Mouse (Mus musculus) hindbrain, embryonic 12.5 days (tissue): ENCODE measurements around the gene Slc2a12. TPM values are rescaled to one million over a fixed set of nuclear protein-coding genes. Genes with fewer than 3 reads are reported as not detected.
A peak's percentile ranks its signal among the peaks of the same experiment; 100 is the strongest.

Experiments used
- ATAC-seq: fragments of 200-750 bp; cut with Nextera tagmentation; 2 replicates; pipeline ENCODE4 v1.8.0; 2017; ENCODE audit warnings: moderate TSS enrichment; ENCODE audit not compliant: low FRiP score
- H3K27ac ChIP-seq: fragments of 300-500 bp; sonication (generic); 2 replicates; pipeline ENCODE4 v1.5.1; 2016; ENCODE audit warnings: mild to moderate bottlenecking
- H3K27me3 ChIP-seq: fragments of 300-500 bp; sonication (generic); 2 replicates; pipeline ENCODE4 v1.6.1; 2016; ENCODE audit warnings: mild to moderate bottlenecking
- H3K36me3 ChIP-seq: fragments of 300-500 bp; sonication (generic); 2 replicates; pipeline ENCODE4 v1.6.1; 2016; ENCODE audit warnings: mild to moderate bottlenecking
- H3K4me1 ChIP-seq: fragments of 300-500 bp; sonication (generic); 2 replicates; pipeline ENCODE4 v1.6.1; 2016
- H3K4me2 ChIP-seq: fragments of 300-500 bp; sonication (generic); replicated peaks from 2 replicates; pipeline ENCODE4 v1.6.1; 2016; ENCODE audit warnings: mild to moderate bottlenecking
- H3K4me3 ChIP-seq: fragments of 300-500 bp; sonication (generic); 2 replicates; pipeline ENCODE4 v1.5.1; 2016; ENCODE audit warnings: mild to moderate bottlenecking
- H3K9ac ChIP-seq: fragments of 300-500 bp; sonication (generic); 2 replicates; pipeline ENCODE4 v1.6.1; 2016; ENCODE audit warnings: mild to moderate bottlenecking, moderate library complexity
- H3K9me3 ChIP-seq: fragments of 300-500 bp; sonication (generic); replicated peaks from 2 replicates; pipeline ENCODE4 v1.6.1; 2016; ENCODE audit warnings: mild to moderate bottlenecking
- WGBS: fragments of 180-500 bp; shearing (Covaris S2); methylation state at CpG from one replicate; pipeline ENCODE4 v1.1.7; 2016; 5-methylcytosine and 5-hydroxymethylcytosine counted together
- polyA plus RNA-seq: library from polyadenylated mRNA; unstranded; fragments of >200 nt; fragmentation: Nextera tagmentation; extraction: Ambion mirVana; gene quantifications from 2 replicates; pipeline ENCODE4 v1.2.1, GENCODE M21; 2016

The Slc2a12 gene
- polyA plus RNA-seq, 1 experiment from 2014 or later: 3.7 TPM

DNA sequence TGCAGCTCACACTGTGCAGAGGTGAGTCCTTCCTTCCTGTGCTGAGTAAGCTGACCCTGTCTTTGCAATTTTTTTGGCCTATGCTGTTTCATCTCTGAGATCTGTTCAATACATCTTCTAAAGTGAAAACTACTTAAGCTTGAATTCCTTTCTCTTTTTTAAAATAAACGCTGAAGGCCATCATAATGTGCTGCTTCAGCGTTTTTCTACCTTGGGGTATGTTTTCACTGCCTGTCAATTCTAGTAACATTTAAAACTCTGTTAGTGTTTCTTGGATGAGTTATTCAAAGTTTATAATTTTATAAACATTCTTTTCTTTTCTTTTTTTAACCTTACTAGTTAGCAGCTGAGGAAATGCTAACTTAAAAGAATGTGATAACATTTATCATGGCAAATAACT lies 68.1 kb downstream of the Slc2a12 start:
- WGBS: 83% methylated on average over 2 of the region's 2 CpGs

DNA sequence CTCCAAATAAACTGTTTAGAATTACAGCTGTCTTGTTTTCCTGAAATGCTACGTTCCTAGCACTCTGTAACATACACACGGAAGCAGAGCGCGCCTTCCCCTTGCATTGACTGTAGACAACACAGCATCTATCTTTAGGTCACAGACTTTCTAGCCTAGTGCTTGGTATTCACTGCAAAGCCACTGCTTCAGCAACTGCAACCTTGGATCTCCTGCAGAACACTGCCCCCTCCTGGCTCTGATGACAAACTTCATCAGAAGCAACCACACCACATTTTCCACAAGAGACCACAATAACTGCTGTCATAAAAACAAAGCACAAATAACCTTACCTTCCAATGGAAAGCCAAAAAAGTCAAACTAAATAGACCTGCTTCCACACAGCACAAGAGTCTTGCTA lies 69.7 kb downstream of the Slc2a12 start:
- H3K27ac ChIP-seq: no peak overlapping the region
- H3K36me3 ChIP-seq: peaks cover 8% of the 10 kb centered on the region
- H3K4me2 ChIP-seq: no peak overlapping the region
- no peaks in the 10 kb centered on the region for H3K9me3 ChIP-seq
- no peaks in the 10 kb centered on the region for H3K27me3 ChIP-seq
- H3K4me1 ChIP-seq: 0 out of 2 replicates have a peak, but pooled peaks cover 7% of the 10 kb centered on the region
- no peak overlapping the region for H3K9ac ChIP-seq
- ATAC-seq: 0 out of 2 replicates have a peak, but pooled peaks have one; percentile 24
- 73% methylated on average over 4 of the region's 4 CpGs for WGBS
- H3K4me3 ChIP-seq: no peak overlapping the region

More for the DNA sequence above, 68.1 kb downstream of the Slc2a12 start:
- H3K27ac ChIP-seq: no peak overlapping the region
- H3K27me3 ChIP-seq: no peaks in the 10 kb centered on the region
- H3K4me1 ChIP-seq: 0 out of 2 replicates have a peak, but pooled peaks cover 2% of the 10 kb centered on the region
- H3K4me2 ChIP-seq: no peak overlapping the region
- peaks cover 22% of the 10 kb centered on the region for H3K36me3 ChIP-seq
- no peaks in the 10 kb centered on the region for H3K9me3 ChIP-seq
- H3K9ac ChIP-seq: no peak overlapping the region
- no peak for ATAC-seq
- no peak overlapping the region for H3K4me3 ChIP-seq

DNA sequence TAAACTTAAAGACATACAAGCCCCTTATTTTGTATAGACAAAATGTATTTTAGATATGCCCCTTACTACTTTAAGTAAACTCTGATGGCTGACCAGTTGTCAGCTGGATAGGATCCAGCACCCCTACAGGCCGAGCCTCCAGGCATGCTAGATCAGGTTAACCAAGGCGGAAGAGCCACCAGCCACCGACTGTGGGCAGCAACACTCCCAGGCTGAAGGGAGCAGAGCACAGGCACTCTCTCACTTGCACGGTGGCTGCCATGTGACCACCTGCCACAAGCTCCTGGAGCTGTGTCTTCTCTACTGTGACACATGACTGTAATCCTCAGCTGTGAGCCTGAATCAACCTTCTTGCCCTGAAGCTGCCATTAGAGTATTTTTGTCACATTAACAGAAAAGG lies 73.7 kb downstream of the Slc2a12 start:
- Histone ChIP-seq H3K4me1 (0 out of 2 replicates have a peak, but pooled peaks cover 7% of the 10 kb centered on the region), H3K4me2 (no peak overlapping the region), H3K27me3 (no peaks in the 10 kb centered on the region), H3K9ac (no peak overlapping the region), H3K27ac (no peak overlapping the region), H3K4me3 (no peak overlapping the region), H3K36me3 (no peaks in the 10 kb centered on the region), H3K9me3 (no peaks in the 10 kb centered on the region)
- WGBS: 55% methylated on average over 4 of the region's 4 CpGs
- no peak for ATAC-seq

DNA sequence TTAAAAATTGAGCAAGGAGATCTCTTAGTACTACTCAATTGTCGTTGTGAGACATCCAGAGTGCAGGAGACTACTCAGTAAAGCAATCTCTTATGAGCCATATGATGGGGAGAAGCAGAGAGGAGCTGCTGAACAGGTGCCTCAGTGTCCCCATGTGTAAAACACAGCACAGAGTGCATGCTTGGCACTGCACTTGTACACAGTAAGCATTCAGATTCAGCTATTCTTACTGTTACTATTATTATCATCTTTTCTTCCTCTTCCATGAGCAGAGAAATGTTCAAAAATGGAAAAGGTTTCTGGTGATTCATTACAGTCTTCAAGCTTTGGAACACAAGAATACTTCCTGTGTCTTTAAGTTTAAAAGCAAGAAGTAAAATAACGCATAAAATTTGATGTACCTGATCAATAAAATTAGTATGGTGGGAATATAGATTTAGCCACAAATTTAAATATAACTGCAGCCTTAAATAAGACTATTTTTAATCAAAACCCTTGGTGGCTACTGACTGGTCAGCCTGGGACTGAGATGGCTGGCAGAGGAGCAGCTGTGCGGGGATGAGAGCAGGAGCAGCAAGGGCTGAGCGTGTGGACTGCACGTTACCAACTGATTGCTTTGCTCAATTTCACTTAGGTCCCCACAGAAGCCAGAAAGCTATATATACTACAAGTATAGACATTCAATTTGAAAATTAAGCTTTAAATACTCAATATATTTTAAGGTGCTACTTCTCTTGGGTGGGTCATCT lies 76.1 kb downstream of the Slc2a12 start:
- Histone ChIP-seq H3K27ac (no peak overlapping the region), H3K4me1 (0 out of 2 replicates have a peak, but pooled peaks cover 5% of the 10 kb centered on the region), H3K4me3 (no peak overlapping the region), H3K9ac (no peak overlapping the region), H3K27me3 (no peaks in the 10 kb centered on the region), H3K36me3 (no peaks in the 10 kb centered on the region), H3K4me2 (no peak overlapping the region), H3K9me3 (no peaks in the 10 kb centered on the region)
- 92% methylated on average over 5 of the region's 5 CpGs for WGBS
- ATAC-seq: no peak

DNA sequence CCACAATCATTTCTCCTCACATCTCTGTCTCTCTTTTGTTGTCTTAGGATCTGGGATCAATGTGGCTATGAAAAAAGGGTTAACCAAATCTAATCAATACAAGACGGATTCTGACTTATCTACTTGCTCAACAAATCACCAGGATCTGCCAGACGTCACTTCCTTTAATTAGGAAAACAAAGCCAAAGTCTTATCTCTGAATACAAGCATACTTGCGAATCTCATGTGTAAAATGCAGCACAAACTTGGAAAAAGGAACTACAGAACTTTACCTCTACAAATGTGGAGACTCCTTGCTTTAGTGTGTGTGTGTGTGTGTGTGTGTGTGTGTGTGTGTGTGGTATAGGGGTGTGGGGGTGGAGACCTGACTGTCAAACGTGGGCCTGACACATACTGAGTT lies 80.4 kb downstream of the Slc2a12 start:
- Histone ChIP-seq H3K36me3 (no peaks in the 10 kb centered on the region), H3K27me3 (no peaks in the 10 kb centered on the region), H3K9ac (no peak overlapping the region), H3K4me1 (peaks cover 25% of the 10 kb centered on the region), H3K27ac (no peak overlapping the region), H3K4me2 (no peak overlapping the region), H3K9me3 (no peaks in the 10 kb centered on the region), H3K4me3 (no peak overlapping the region)
- whole genome bisulfite sequencing: 73% methylated on average over 4 of the region's 4 CpGs
- ATAC-seq: no peak

DNA sequence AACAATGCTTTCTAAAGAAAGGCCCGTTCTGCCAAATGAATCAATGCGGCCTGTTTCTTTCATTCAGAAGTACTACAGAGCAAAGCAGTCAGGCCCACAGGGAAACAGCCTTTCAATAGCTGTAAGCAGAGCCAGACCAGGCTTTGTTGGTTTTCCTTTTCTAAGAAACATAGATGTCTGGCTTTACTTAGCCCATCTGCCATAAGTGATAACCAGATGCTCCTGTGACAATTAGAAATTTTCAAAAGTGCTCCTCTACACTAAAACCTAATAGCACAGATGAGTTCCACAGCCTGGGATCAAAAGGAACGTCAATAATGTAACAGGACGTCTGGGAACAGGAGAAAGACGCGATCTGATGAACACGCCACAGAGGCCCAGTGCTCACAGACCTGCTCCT lies 81.5 kb downstream of the Slc2a12 start:
- Histone ChIP-seq H3K27ac (0 out of 2 replicates have a peak overlapping the region, but pooled peaks have one; percentile 25), H3K9me3 (no peaks in the 10 kb centered on the region), H3K4me2 (no peak overlapping the region), H3K9ac (no peak overlapping the region), H3K4me1 (peaks cover 26% of the 10 kb centered on the region), H3K36me3 (no peaks in the 10 kb centered on the region), H3K4me3 (no peak overlapping the region), H3K27me3 (no peaks in the 10 kb centered on the region)
- no peak for ATAC-seq
- 67% methylated on average over 7 of the region's 7 CpGs for WGBS

DNA sequence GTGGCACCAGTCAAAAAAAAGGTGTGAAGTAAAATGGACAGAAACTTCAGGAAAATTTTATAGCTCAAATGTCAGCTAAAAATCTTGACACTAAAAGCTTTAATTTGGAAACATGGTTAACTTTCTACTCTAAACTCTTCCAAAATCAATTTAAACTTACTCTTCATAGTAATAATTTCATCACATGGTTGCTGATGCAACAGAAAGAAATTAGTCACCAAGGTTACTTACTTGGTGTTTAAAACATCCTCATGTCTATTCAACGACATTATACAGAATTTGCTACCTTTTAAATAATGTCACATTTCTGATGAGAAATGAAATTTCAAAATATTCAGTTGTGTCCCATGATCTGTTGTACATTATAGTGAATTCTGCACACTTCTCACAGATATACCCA lies 83.4 kb downstream of the Slc2a12 start:
- Histone ChIP-seq H3K4me3 (no peak overlapping the region), H3K9ac (no peak overlapping the region), H3K36me3 (no peaks in the 10 kb centered on the region), H3K27me3 (no peaks in the 10 kb centered on the region), H3K4me2 (no peak overlapping the region), H3K4me1 (peaks cover 26% of the 10 kb centered on the region), H3K9me3 (no peaks in the 10 kb centered on the region), H3K27ac (no peak overlapping the region)
- 97% methylated on average over 1 of the region's 1 CpGs for WGBS
- no peak for ATAC-seq

DNA sequence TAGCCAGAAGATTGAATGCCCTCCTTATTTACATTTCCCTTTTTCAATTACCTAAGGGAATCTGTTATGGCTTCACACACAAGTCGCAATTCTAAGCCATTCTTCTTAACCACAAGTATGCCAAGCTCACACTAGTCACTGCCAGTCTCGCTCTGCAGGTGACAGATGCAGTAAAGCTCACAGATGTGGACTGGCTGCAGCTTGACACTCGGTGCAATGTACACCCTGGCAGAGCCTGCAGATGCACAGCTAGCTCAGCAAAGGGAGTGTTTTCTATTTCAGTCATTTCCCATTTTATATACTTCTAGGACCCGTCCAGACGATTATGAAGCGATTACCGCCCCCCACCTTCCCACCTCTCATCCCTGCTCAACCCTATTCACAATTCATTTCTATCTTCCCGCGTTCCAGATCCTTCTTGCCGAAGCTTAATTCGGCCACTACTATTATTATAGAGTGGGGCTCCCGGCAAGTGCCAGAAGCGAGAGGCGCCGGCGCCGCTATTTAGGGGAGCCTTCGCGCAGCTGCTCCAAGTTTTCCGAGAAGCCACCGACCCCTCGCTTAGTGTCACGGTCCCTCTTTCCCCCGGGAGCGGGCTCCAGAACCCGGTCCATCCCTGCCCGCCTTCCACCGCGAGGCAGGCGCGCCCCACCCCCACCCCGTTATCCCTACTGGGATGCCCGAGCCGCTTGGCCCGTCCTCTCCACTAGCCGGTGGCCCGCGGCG lies 85.6 kb downstream of the Slc2a12 start:
- no peaks in the 10 kb centered on the region for H3K36me3 ChIP-seq
- peak overlapping the region; percentile 98 for H3K9ac ChIP-seq
- under 1% methylated on average over 38 of the region's 39 CpGs for WGBS
- H3K4me3 ChIP-seq: peak overlapping the region; percentile 99
- H3K27me3 ChIP-seq: no peaks in the 10 kb centered on the region
- peak overlapping the region; percentile 96 for H3K27ac ChIP-seq
- H3K4me1 ChIP-seq: peaks cover 26% of the 10 kb centered on the region
- peak; percentile 81 for ATAC-seq
- no peaks in the 10 kb centered on the region for H3K9me3 ChIP-seq
- peak overlapping the region; percentile 92 for H3K4me2 ChIP-seq

GRCm38 (mm10) chr10:22730992-22731271 lies 86.1 kb downstream of the Slc2a12 start:
- no peaks in the 10 kb centered on the region for H3K9me3 ChIP-seq
- peak overlapping the region; percentile 98 for H3K9ac ChIP-seq
- peak overlapping the region; percentile 96 for H3K27ac ChIP-seq
- no peaks in the 10 kb centered on the region for H3K27me3 ChIP-seq
- no peak for ATAC-seq
- H3K36me3 ChIP-seq: no peaks in the 10 kb centered on the region
- peak overlapping the region; percentile 92 for H3K4me2 ChIP-seq
- H3K4me3 ChIP-seq: peak overlapping the region; percentile 99
- WGBS: under 1% methylated on average over 23 of the region's 33 CpGs
- H3K4me1 ChIP-seq: peaks cover 26% of the 10 kb centered on the region

DNA sequence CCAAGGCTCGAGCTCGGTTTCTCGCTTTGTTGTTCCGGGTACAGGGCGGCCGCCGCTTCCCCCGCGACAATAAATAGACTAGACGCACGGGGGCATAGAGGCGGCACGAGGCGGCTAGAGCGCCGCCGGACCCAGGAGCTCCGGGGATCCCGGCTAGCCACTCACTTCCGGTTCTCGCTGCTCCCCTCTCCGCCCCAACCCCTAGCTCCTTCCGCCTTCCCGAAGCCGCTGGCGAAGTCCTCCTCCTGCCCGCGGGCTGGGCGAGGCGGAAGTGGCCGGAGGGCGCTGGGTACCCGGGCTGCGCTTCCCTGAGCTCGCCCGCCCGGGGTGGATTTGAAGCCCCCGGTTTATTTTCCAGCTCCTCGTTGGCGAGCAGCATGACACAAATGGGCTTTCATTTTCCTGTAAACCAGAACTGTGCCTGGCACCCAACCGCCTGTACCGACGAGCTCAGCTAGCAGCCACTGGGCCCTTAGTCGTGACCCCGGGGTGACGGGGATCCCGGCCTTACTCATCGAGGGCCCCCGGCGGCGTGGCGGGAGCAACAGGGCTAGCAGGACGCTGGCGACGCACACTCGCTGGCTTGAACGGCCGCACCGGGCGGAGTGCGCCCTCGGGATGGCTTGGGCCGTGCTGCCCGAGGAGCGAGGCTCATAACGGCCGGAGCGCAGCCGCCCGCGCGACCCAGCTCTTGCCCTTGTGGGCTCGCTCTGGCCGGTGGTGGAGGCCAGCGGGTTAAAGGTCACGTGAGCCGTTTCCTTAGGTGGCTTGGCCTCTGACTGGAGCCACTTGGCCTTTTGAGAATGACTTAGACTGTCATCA lies 86.7 kb downstream of the Slc2a12 start, which contains the start of gene Tbpl1:
Gene Tbpl1, minus strand, starts transcription at position 667 of the 822 bp plus-strand sequence.
- WGBS: under 1% methylated on average over 76 of the region's 77 CpGs
- H3K4me3 ChIP-seq: peak within 1 kb of the TSS; percentile 99
- ATAC-seq: peak; percentile 98

DNA sequence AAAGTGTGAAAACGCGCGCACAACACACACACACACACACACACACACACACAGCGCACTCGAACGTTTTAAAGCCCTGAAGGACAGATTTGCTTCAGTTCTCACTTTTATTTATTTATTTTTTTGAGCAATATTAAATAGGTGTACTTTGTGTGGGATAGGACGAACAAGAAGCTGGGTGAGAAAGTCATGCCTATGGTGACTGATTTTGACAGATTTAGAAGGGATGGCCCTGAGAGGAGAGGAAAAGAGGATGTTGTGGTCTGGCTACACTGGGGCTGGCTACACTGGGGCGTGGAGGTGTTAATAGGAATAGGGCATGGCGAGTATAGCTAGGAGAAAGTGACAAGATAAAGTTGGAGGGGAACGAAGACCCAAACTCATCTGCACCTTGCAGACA lies 87.4 kb downstream of the Slc2a12 start:
- 67% methylated on average over 10 of the region's 10 CpGs for WGBS
- Histone ChIP-seq H3K4me1 (peaks cover 15% of the 10 kb centered on the region), H3K9ac (peak overlapping the region; percentile 98), H3K9me3 (no peaks in the 10 kb centered on the region), H3K27ac (peak overlapping the region; percentile 96), H3K27me3 (no peaks in the 10 kb centered on the region), H3K4me3 (peak overlapping the region; percentile 99), H3K36me3 (no peaks in the 10 kb centered on the region), H3K4me2 (peak overlapping the region; percentile 92)
- no peak for ATAC-seq

More for the DNA sequence above, 86.7 kb downstream of the Slc2a12 start, which contains the start of gene Tbpl1:
- Histone ChIP-seq H3K9ac (peak within 1 kb of the TSS; percentile 98), H3K27ac (peak within 1 kb of the TSS; percentile 96), H3K36me3 (no peaks in the 10 kb centered on the region), H3K27me3 (no peaks in the 10 kb centered on the region), H3K4me1 (peaks cover 22% of the 10 kb centered on the region), H3K4me2 (peak within 1 kb of the TSS; percentile 92), H3K9me3 (no peaks in the 10 kb centered on the region)

DNA sequence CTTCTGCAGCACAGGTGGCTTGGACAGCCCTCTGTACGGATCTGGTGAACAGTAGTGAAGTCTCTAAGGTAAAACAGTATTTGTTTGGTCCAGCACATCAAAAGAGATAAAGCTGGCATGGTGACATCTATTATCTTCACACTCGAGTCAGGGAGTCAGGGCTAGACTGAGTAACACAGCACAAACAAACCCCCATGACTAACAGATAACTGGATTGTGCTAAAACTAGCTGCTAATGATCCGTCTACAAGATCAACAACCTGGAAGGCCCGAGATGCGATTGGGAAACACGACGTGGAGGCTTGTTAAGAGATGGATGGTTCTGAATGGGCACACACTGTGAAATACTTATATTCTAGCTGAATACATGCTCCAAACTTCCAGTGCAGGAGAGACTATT lies 101.1 kb downstream of the Slc2a12 start:
- Histone ChIP-seq H3K27ac (peak overlapping the region; percentile 13; the same call in 1 of the 2 replicates), H3K9me3 (no peaks in the 10 kb centered on the region), H3K4me3 (no peak overlapping the region), H3K27me3 (no peaks in the 10 kb centered on the region), H3K9ac (no peak overlapping the region), H3K4me1 (no peaks in the 10 kb centered on the region), H3K36me3 (no peaks in the 10 kb centered on the region), H3K4me2 (no peak overlapping the region)
- WGBS: 68% methylated on average over 7 of the region's 7 CpGs
- ATAC-seq: peak; percentile 35; the same call in 1 of the 2 replicates
